Mouse (Mus musculus): ENCODE measurements around the gene Dcaf6.

GRCm38 (mm10) chr1:165363271-165363670, 97.0 kb downstream of the Dcaf6 start:
- TF ChIP-seq CTCF (IDR thresholded peaks at IDR 0.05; ENCODE audit: extremely low read depth, insufficient read length, insufficient replicate concordance, low read depth, low read length) = no peak
- no peak for TF ChIP-seq POLR2A (IDR thresholded peaks at IDR 0.05; ENCODE audit: low read depth, low read length)

Data from small intestine, adult 2 months (tissue).